Mouse (Mus musculus) gastrocnemius, adult 8-10 months (tissue): Measurements from ENCODE around the gene Gm49368. TPM values are rescaled to one million over a fixed set of nuclear protein-coding genes. Genes with fewer than 3 reads are reported as not detected.
"Not testable (repeated sequence)": the region's sequence is repeated elsewhere in the genome, so short reads cannot be mapped to it uniquely, and the experiment has no call there.

Experiments
- DNase-seq, 2 experiments: peaks; one replicate each; pipeline ENCODE4 v3.0.0; 2022; ENCODE audit warnings: low spot score in 2 of 2
- total RNA-seq, 4 experiments: library from RNA; stranded (reverse); gene quantifications; 2 replicates each; pipeline ENCODE4 v1.2.4; 2022

The Gm49368 gene
- not detected for total RNA-seq

- DNase-seq: no peak
These were observed at the start of gene Gm49368, which contains the start of gene Itgam for GRCm38 (mm10) chr7:128062456-128062855. Gene Gm49368, plus strand, starts transcription at chr7:128062683. Gene Itgam, plus strand, starts transcription at chr7:128062640.

GRCm38 (mm10) chr7:128013116-128013515 lies 49.4 kb upstream of the Gm49368 start:
- no peak for DNase-seq

- DNase-seq: not testable (repeated sequence)
These were observed 46.3 kb upstream of the Gm49368 start for GRCm38 (mm10) chr7:128016134-128016533.

- DNase-seq: no peak
These were observed 45.8 kb upstream of the Gm49368 start for GRCm38 (mm10) chr7:128016650-128017049.

- DNase-seq: no peak
These were observed 44.2 kb upstream of the Gm49368 start for GRCm38 (mm10) chr7:128018275-128018674.

- no peak for DNase-seq
These were observed 43.3 kb upstream of the Gm49368 start for GRCm38 (mm10) chr7:128019187-128019586.

- DNase-seq: no peak
These were observed 39.5 kb upstream of the Gm49368 start for GRCm38 (mm10) chr7:128022974-128023373.

- DNase-seq: no peak
These were observed 38.9 kb upstream of the Gm49368 start for GRCm38 (mm10) chr7:128023565-128023964.

- no peak for DNase-seq
These were observed 38.1 kb upstream of the Gm49368 start for GRCm38 (mm10) chr7:128024364-128024763.

- DNase-seq: no peak
These were observed 37.6 kb upstream of the Gm49368 start for GRCm38 (mm10) chr7:128024932-128025331.

GRCm38 (mm10) chr7:128025381-128025780 lies 37.1 kb upstream of the Gm49368 start:
- no peak for DNase-seq

GRCm38 (mm10) chr7:128031403-128031976 lies 31.0 kb upstream of the Gm49368 start:
- DNase-seq: no peak

GRCm38 (mm10) chr7:128032290-128032988 lies 30.0 kb upstream of the Gm49368 start:
- no peak for DNase-seq

GRCm38 (mm10) chr7:128032989-128033293 lies 29.5 kb upstream of the Gm49368 start:
- no peak for DNase-seq

GRCm38 (mm10) chr7:128033616-128034015 lies 28.9 kb upstream of the Gm49368 start:
- DNase-seq: no peak

GRCm38 (mm10) chr7:128042161-128042820 lies 20.2 kb upstream of the Gm49368 start:
- DNase-seq: not testable (repeated sequence)

GRCm38 (mm10) chr7:128044142-128044785 lies 18.2 kb upstream of the Gm49368 start:
- no peak for DNase-seq

GRCm38 (mm10) chr7:128045640-128046039 lies 16.8 kb upstream of the Gm49368 start:
- DNase-seq: no peak

GRCm38 (mm10) chr7:128048819-128049218 lies 13.7 kb upstream of the Gm49368 start:
- no peak for DNase-seq

- DNase-seq: no peak
These were observed 13.2 kb upstream of the Gm49368 start for GRCm38 (mm10) chr7:128049254-128049653.

- DNase-seq: no peak
These were observed 11.7 kb upstream of the Gm49368 start for GRCm38 (mm10) chr7:128050739-128051138.

GRCm38 (mm10) chr7:128053061-128053460 lies 9.4 kb upstream of the Gm49368 start:
- no peak for DNase-seq
